Mouse (Mus musculus) ovary, postnatal 14 days (tissue): ENCODE results near the gene Tagap.
"Not testable (repeated sequence)": the region's sequence is repeated elsewhere in the genome, so short reads cannot be mapped to it uniquely, and the experiment has no call there.

Experiments
- DNase-seq: peaks from one replicate; pipeline ENCODE4 v3.0.0; 2022; ENCODE audit warnings: low spot score

The Tagap gene

GRCm38 (mm10) chr17:7914596-7915227 lies 11.1 kb upstream of the Tagap start:
- DNase-seq, result no peak

- no peak for DNase-seq
These were observed 10.0 kb upstream of the Tagap start for GRCm38 (mm10) chr17:7915791-7916190.

- DNase-seq, result no peak
These were observed 8.8 kb upstream of the Tagap start for GRCm38 (mm10) chr17:7916782-7917574.

- DNase-seq, result no peak
These were observed 7.4 kb upstream of the Tagap start for GRCm38 (mm10) chr17:7918355-7918754.

GRCm38 (mm10) chr17:7919209-7919608 lies 6.6 kb upstream of the Tagap start:
- DNase-seq, result no peak

GRCm38 (mm10) chr17:7922564-7922963 lies 3.2 kb upstream of the Tagap start:
- DNase-seq, result no peak

- DNase-seq, result no peak
These were observed 1.5 kb upstream of the Tagap start for GRCm38 (mm10) chr17:7924185-7924725.

- peak; percentile 77 for DNase-seq
These were observed 2.1 kb downstream of the Tagap start for GRCm38 (mm10) chr17:7927582-7928535.

GRCm38 (mm10) chr17:7928662-7929061 lies 2.9 kb downstream of the Tagap start:
- no peak for DNase-seq

GRCm38 (mm10) chr17:7929279-7929678 lies 3.5 kb downstream of the Tagap start:
- DNase-seq, result no peak

- DNase-seq, result no peak
These were observed 5.5 kb downstream of the Tagap start for GRCm38 (mm10) chr17:7931096-7931990.

- DNase-seq, result not testable (repeated sequence)
These were observed 6.3 kb downstream of the Tagap start for GRCm38 (mm10) chr17:7932121-7932520.

GRCm38 (mm10) chr17:7939640-7940039 lies 13.8 kb downstream of the Tagap start:
- DNase-seq, result no peak

GRCm38 (mm10) chr17:7945117-7946052 lies 19.6 kb downstream of the Tagap start, which contains the start of gene Rsph3a:
Gene Rsph3a (plus strand): TSS chr17:7945614.
- DNase-seq, result peak; percentile 75

- DNase-seq, result not testable (repeated sequence)
These were observed 20.3 kb downstream of the Tagap start for GRCm38 (mm10) chr17:7946053-7946627.

- not testable (repeated sequence) for DNase-seq
These were observed 25.5 kb downstream of the Tagap start for GRCm38 (mm10) chr17:7951333-7951732.

GRCm38 (mm10) chr17:7957242-7957641 lies 31.4 kb downstream of the Tagap start:
- not testable (repeated sequence) for DNase-seq

GRCm38 (mm10) chr17:7963333-7963732 lies 37.5 kb downstream of the Tagap start:
- DNase-seq, result not testable (repeated sequence)

GRCm38 (mm10) chr17:7964398-7964797 lies 38.6 kb downstream of the Tagap start:
- DNase-seq, result not testable (repeated sequence)
